Mouse (Mus musculus) cerebellum, postnatal 25 days (tissue): ENCODE measurements around the gene Esrp2.
A peak's percentile ranks its signal among the peaks of the same experiment; 100 is the strongest.

Experiments
- DNase-seq, 2 experiments: peaks; one replicate each; pipeline ENCODE4 v3.0.0; 2021; ENCODE audit warnings: mixed read lengths in 2 of 2

The Esrp2 gene

DNA sequence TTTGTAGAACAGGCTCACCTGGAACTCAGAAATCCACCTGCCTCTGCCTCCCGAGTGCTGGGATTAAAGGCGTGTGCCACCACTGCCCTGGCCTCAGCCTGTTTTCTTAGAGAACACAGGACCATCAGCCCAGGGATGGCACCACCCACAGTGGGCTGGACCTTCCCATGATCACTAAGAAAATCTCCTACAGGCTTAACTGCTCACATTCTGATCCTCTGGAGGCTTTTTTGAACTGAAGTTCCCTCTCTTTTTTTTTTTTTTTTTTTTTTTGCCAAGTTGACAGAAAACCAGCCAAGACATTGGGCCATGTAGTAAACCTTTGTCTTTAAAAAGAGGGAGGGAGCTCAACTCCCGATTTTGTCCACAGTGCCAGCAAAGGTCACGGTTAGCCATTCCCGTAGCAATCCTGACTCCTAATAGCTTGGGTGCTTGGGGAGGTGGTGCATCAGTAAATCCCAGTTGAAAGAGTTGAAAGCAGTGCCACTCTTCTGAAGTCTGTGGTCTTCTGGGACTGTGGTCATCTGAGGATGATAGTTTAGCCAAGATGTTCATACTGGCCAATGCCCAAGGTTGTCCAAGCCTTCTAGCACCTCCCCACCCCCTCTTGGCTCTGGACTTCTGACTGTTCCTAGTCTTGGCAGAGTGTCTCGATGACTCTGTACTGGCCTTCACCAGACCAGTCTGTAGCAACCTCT, 11.2 kb upstream of the Esrp2 start:
- no peak for DNase-seq

GRCm38 (mm10) chr8:106146014-106146413, 9.2 kb upstream of the Esrp2 start:
- no peak for DNase-seq

- no peak for DNase-seq
Measured at GRCm38 (mm10) chr8:106145331-106145730, 8.6 kb upstream of the Esrp2 start.

DNA sequence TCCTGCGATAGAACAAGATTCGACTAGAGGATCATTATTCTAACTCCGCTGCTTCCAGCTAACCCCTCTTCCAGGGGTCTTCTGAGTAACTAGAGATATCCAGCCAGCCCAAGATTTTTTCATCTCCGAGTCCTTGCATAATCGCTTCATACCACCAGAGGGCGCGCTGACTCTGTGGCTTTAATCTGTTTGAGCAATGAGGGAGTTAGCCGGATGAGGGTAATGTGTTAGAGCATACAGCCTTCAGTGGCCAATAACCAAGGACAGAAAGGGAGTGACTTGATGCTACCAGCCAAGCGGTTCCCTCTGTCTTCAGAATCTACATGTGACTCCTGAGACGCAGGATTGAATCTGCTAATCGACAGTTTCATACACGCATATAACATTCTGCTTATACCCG, 4.0 kb upstream of the Esrp2 start:
- peak; percentile 87 to 88 for DNase-seq

DNA sequence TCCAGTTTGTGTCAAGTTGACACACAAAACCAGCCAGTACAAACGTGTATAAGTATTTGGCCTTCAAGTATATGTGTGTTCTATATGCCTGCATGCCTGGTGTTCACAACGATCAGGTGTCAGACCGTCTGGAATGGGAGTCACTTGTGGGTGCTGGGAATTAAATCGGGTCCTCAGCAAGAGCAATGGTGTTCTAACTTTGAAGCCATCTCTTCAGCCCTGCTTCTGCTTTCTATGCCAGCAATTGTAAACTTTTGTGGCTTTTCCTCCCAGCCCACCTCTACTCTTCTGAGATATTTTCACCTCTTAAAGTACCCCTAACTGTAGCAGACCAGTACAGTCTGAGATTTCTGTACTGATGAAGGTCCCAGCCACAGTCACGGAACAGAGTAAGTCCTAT, 3.4 kb upstream of the Esrp2 start:
- DNase-seq: no peak

- DNase-seq: no peak
Measured at GRCm38 (mm10) chr8:106138616-106139015, 1.8 kb upstream of the Esrp2 start.

GRCm38 (mm10) chr8:106137906-106138477, 1.2 kb upstream of the Esrp2 start:
- DNase-seq: peak; percentile 59 to 68

DNA sequence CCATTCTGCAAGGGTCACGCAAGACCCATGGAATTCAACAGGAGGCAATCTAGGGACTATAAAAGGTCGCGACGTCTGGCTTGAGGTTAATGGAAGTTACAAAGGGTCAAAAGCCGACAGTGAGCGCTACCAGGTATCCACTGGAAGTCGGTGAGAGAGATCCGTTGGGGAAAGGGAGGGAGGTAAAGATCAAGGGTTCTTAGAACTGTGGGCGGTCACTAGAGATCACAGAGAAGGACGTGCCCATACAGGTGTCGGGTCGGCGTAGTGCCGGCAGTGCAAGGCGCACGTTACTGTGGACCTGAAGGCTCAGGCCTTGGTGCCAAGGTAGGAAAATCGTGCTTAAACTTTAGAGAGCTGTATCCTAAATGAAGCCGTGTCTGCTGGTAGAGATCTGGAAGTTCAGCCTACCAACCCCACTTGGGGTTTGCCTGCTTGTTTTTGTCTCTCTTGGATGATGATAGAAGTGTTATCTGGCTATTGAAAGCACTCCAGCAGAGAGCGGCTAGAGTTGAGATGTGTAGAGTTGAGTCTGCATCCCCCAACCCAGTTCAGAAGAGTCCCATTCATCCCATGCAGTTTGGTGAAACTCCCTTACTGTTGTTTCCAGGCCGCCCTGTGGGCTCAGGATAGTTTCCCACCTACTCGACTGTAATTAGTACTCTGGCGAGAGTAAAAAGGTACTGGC, 588 bp upstream of the Esrp2 start:
- no peak for DNase-seq

GRCm38 (mm10) chr8:106135672-106136071, 1.1 kb downstream of the Esrp2 start:
- DNase-seq: no peak

DNA sequence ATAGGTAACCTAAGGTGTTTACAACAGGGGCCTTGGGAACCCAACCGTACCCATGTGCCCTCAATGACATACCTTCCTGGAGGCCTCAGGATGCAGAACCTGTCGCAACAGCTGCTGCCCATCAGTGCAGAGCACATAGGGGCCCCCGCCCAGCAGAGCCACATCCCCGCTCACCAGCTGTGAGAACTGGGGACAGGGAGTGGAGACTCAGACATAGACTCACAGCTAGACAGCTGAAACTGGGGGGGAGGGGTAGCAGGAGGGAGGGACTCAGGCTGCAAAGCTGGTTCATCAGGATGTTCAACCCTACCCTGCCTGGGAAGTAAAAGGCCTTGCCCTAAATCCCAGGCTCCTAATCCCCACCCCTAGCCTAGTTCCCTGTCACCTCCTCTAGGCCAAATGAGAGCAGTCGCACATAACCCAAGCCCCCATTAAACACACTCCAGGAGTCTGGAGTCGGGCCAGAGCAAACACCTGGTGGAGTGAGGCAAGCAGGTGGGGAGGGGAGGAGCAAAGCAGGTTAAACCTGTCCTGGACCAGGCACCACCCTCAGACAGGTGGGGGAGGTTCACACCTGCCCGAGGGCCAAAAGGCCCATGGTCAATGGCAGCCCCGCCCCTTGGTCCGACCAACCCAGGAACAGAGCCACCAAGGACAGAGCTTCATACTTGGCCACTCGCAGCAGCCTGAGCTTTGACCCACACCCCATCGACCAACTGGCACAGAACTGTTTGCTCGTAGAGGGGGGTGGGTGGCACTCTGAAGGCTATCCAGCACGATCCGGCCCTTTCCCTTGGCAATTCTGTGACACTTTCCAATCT, 1.8 kb downstream of the Esrp2 start:
- DNase-seq: no peak

DNA sequence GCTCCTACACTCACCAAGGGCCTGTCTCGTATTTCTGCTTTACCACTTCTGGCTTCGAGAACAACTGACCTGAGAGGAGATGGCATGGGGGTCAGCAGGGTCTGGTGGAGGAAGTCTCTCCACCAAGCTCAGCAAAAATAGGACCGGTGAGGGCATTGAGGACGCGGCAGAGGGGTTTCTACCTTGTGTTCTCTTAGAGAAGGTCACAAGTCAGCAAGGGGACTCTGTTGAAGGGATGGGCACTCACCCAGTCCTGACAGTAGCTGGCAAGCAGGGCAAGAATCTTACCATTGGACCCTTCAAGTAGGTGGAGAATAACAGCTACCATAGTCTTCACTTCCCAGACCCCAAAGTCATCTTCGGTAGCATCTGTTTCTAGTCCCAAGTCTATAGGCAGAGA, 2.8 kb downstream of the Esrp2 start:
- DNase-seq: no peak

DNA sequence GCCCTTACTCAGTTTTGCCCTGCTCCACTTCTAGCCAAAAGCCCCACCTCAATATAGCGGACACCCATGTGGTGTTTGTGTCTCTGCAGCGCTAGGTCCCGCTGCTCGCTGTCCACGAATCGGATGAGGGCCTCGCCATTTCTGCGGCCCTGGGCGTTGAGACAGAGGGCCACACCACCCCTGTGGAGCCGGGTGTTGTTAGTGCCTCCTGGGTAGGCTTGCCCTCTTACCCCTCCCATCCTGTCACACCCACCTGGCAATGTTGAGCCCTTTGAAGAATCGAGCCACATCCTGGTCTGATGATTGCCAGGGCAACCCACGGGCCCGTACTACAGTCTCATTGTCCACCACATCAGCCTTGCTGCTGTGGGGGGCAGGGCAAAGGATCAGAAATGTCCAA, 3.2 kb downstream of the Esrp2 start:
- DNase-seq: no peak

DNA sequence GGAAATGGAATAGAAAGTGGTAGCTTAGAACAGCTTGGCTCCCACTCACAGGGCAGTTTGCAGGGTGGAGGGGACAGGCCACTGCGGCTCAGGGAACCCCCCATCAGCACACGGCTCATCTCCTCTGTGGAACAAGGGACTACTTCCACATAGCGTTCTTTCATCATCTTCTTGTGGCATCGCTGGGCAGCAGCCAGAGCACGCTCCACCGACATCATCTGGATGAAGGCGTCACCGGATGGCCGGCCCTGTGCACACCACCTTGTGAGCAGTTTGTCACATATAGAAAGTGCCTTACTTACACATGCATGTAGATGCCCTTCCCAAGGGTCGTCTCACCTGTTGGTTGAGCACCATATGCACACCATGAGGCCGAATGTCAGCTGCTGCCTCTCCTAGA, 4.4 kb downstream of the Esrp2 start:
- DNase-seq: no peak

GRCm38 (mm10) chr8:106131488-106132222, 5.1 kb downstream of the Esrp2 start:
- DNase-seq: no peak

DNA sequence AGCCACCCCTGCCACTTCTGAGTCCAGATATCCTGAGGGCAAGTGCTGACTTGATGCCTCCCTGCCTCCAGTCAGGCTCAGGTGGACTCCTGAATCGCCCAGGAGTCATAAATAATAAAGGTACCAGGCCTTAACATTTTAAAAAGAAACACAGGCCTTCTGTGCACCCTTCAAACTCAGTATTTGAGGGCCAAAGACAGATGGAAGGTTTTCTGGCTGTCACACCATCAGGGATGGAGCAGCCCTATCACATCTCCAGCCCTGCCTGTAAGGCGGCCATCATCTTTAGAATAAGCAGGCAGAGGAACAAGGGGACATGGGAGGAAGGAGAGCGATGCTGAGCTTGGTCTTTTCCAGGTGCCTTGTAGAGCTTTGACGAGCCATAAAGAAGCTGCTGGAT, 5.8 kb downstream of the Esrp2 start:
- no peak for DNase-seq

DNA sequence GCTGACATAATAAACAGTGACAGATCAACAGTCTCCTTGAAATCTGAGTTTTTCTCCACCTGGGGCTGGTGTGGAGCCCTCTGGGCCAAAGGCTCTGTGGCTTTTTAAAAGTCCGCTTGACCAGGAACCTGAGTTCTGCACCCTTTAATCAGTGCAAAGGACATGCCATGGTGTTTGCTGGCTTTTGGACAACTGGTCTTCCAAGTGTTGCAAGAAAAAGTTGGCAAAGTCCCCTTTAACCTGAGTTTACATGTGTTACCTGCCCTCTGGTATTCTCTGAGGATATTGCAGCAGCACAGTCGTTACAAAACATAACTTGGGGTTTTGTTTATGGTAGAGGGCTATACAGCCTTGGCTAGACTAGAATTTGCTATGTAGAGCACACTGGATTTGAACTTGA, 6.3 kb downstream of the Esrp2 start:
- no peak for DNase-seq

GRCm38 (mm10) chr8:106129997-106130396, 6.8 kb downstream of the Esrp2 start:
- no peak for DNase-seq

- DNase-seq: no peak
Measured at GRCm38 (mm10) chr8:106129232-106129930, 7.4 kb downstream of the Esrp2 start.

GRCm38 (mm10) chr8:106127882-106128410, 8.8 kb downstream of the Esrp2 start:
- no peak for DNase-seq

- DNase-seq: no peak
Measured at GRCm38 (mm10) chr8:106127054-106127453, 9.7 kb downstream of the Esrp2 start.

DNA sequence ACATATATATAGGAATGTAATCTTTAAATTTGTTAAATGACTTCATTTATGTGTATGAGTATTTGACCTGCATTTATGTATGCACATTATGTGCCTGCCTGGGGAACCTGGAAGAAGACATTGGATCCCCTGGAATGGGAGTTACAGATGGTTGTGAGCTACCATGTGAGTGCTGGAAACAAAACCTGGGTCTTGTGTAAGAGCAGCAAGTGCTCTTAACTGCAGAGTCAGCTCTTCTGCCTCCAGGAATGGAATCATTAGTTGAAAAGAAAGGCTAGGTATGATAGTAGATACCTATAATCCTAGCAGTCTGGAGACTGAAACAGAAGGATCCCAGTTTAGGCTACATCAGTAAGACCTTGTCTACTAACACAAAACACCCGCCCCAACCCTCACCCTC, 10.7 kb downstream of the Esrp2 start:
- no peak for DNase-seq

DNA sequence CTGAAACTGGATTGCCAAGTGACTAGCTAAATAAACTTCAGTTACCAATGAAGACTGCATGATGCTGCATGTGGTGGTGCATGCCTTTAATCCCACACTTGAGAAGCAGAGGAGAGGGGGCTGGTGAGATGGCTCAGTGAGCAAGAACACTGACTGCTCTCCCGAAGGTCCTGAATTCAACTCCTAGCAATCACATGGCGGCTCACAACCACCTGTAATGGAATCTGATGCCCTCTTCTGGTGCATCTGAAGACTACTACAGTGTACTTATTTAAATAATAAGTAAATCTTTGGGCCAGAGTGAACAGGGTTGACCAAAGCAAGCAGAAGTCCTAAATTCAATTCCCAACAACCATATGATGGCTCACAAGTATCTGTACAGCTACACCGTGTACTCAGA, 13.3 kb downstream of the Esrp2 start:
- DNase-seq: no peak
